ENCODE assay signal across 8 mouse cellular contexts in the genomic region with DNA sequence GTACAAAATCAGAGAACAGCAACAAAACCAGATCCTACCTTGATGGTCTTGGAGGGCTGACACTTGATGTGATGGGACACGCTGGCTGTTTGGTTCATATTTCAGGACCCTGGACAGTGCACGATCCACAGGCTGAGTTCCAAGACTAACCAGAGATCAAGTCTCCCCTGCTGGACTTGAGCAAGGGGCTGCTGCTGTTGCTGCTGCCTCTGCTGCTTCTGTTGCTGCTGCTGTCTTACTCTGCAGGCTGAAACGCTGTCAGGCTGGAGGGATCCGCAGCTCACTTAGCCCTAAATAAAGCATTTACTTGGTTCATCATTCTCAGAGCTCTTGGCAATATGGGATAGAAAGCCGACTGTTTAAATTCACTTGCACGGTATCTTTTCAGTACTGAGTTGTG.
DNase-seq lines count a peak whose midpoint lies in the region.

No protein-coding gene starts in this region.

- DNase-seq in layer of hippocampus, adult 11-12 months (ENCODE audit: low spot score): peak; percentile 4
- DNase-seq in layer of hippocampus, adult 9-11 months: no peak
- peak; percentile 51 for DNase-seq in Muller cell, postnatal 12 days (ENCODE audit: inconsistent ontology term)
- DNase-seq in adrenal gland, postnatal 25 days: peak; percentile 14
- peak; percentile 65 for DNase-seq in kidney, postnatal 10 days
- DNase-seq in right cerebral cortex, adult 2 months (ENCODE audit: low spot score in 2 of 2): peak; percentile 43 to 61
- DNase-seq in spleen, adult 12 weeks (ENCODE audit: low spot score): no peak
- DNase-seq in cerebellum, adult 8-10 months: no peak

Comparison
In these comparisons a context has a peak if more than half of its experiments do, and no peak if none do; other contexts are left out.
1. DNase-seq: peak in layer of hippocampus, adult 11-12 months (single experiment), Muller cell, postnatal 12 days (single experiment), adrenal gland, postnatal 25 days (single experiment), kidney, postnatal 10 days (single experiment) and right cerebral cortex, adult 2 months (2 of 2); none in layer of hippocampus, adult 9-11 months (single experiment), spleen, adult 12 weeks (single experiment) and cerebellum, adult 8-10 months (single experiment).